Mouse (Mus musculus) liver, embryonic 14.5 days (tissue): Measurements from ENCODE around the gene Rora. TPM values are rescaled to one million over a fixed set of nuclear protein-coding genes. Genes with fewer than 3 reads are reported as not detected.

Source experiments
- ATAC-seq: fragments of 200-750 bp; cut with Nextera tagmentation; 2 replicates; pipeline ENCODE4 v1.8.0; 2017; ENCODE audit warnings: moderate number of reproducible peaks, mild to moderate bottlenecking, moderate library complexity; ENCODE audit not compliant: insufficient read depth
- DNase-seq, 3 experiments: peaks; one replicate each; pipeline ENCODE4 v3.0.0-alpha.2; 2012 to 2013; ENCODE audit warnings: low read depth in 3 of 3, low spot score in 3 of 3
- H3K27ac ChIP-seq: fragments of 300-500 bp; sonication (generic); 2 replicates; pipeline ENCODE4 v1.5.1; 2014; ENCODE audit warnings: moderate library complexity, mild to moderate bottlenecking, control low read depth, inconsistent platforms
- H3K27me3 ChIP-seq: fragments of 300-500 bp; sonication (generic); 2 replicates; pipeline ENCODE4 v1.6.1; 2014; ENCODE audit warnings: mild to moderate bottlenecking, low read length, moderate library complexity; ENCODE audit not compliant: control insufficient read depth, insufficient read depth
- H3K36me3 ChIP-seq: fragments of 300-500 bp; sonication (generic); replicated peaks from 2 replicates; pipeline ENCODE4 v1.6.1; 2014; ENCODE audit warnings: low read depth; ENCODE audit not compliant: control insufficient read depth, insufficient read depth
- H3K4me1 ChIP-seq, 2 experiments: fragments of 200-500 bp in 1 of 2; fragments of 300-500 bp in 1 of 2; sonication (generic) in 1 of 2; replicated peaks; 2 replicates each; pipeline ENCODE4 v1.6.1; 2012 to 2014; ENCODE audit warnings: antibody characterized with exemption in 1 of 2, inconsistent platforms in 1 of 2, low read length in 1 of 2; ENCODE audit not compliant: control insufficient read depth in 2 of 2, insufficient read depth in 2 of 2
- H3K4me2 ChIP-seq: fragments of 300-500 bp; sonication (generic); 2 replicates; pipeline ENCODE4 v1.6.1; 2014; ENCODE audit warnings: low read depth, mild to moderate bottlenecking, control low read depth, moderate library complexity
- H3K4me3 ChIP-seq, 2 experiments: fragments of 200-500 bp in 1 of 2; fragments of 300-500 bp in 1 of 2; sonication (generic) in 1 of 2; 2 replicates each; pipeline ENCODE4 v1.5.1; 2012 to 2014; ENCODE audit warnings: low read depth in 2 of 2, low read length in 2 of 2, mild to moderate bottlenecking in 2 of 2, control low read depth in 1 of 2, inconsistent platforms in 1 of 2, moderate library complexity in 1 of 2; ENCODE audit not compliant: insufficient read depth in 1 of 2
- H3K9ac ChIP-seq: fragments of 300-500 bp; sonication (generic); replicated peaks from 2 replicates; pipeline ENCODE4 v1.6.1; 2014; ENCODE audit warnings: mild to moderate bottlenecking, control low read depth, moderate library complexity
- H3K9me3 ChIP-seq: fragments of 300-500 bp; sonication (generic); 2 replicates; pipeline ENCODE4 v1.6.1; 2016; ENCODE audit warnings: low read length, mixed read lengths; ENCODE audit not compliant: control insufficient read depth
- CTCF ChIP-seq: IDR thresholded peaks from 2 replicates; pipeline ENCODE4 v1.5.1; 2016; ENCODE audit warnings: antibody characterized with exemption, low read depth, control low read depth
- EP300 ChIP-seq: IDR thresholded peaks from 2 replicates; pipeline ENCODE4 v1.6.1; 2016; ENCODE audit warnings: antibody characterized with exemption, low read depth
- WGBS: fragments of 180-500 bp; shearing (Covaris S2); extraction: QIAGEN DNeasy Blood & Tissue Kit; methylation state at CpG from one replicate; pipeline ENCODE4 v1.1.7; 2014; ENCODE audit not compliant: insufficient replicate concordance; 5-methylcytosine and 5-hydroxymethylcytosine counted together
- polyA plus RNA-seq, 2 experiments: library from polyadenylated mRNA; depleted of rRNA in 1 of 2; stranded (reverse) in 1 of 2; unstranded in 1 of 2; fragments of >200 nt; fragmentation: Nextera tagmentation in 1 of 2; extraction: Ambion mirVana in 1 of 2; gene quantifications; 2 replicates each; pipeline versions ENCODE4 v1.2.1 to v1.2.3; 2012 to 2014

The Rora gene
- polyA plus RNA-seq, 2 experiments, result 0.85 to 2.9 TPM

DNA sequence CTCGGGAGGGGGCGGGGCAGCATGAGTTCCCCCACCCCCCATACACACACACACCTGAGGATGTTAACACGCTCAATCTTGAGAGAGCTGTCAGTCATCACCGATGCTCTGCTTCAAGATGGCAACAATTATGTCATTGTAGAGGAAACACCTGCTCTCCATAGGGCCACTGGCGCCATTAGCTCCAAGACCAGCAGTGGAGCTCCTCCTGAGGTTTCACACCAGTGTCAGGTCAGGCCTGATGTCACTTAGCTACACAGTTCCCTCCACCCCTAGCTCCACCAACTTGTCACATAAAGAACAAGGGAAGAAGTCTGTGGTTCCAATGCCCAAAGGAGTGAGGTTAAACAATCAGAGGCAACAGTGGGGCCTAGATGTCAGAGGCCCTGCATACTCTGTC lies 740.6 kb downstream of the Rora start:
- Histone ChIP-seq H3K27ac (no peak overlapping the region), H3K4me2 (no peak overlapping the region), H3K9me3 (no peaks in the 10 kb centered on the region), H3K36me3 (no peaks in the 10 kb centered on the region), H3K27me3 (no peaks in the 10 kb centered on the region), H3K4me3 (no peak overlapping the region), H3K4me1 (peaks cover 0 to 8% of the 10 kb centered on the region in 2 experiments), H3K9ac (no peak overlapping the region)
- DNase-seq, result no peak
- TF ChIP-seq CTCF (no peak), EP300 (no peak)
- 60% methylated on average over 5 of the region's 5 CpGs for WGBS
- ATAC-seq, result no peak

DNA sequence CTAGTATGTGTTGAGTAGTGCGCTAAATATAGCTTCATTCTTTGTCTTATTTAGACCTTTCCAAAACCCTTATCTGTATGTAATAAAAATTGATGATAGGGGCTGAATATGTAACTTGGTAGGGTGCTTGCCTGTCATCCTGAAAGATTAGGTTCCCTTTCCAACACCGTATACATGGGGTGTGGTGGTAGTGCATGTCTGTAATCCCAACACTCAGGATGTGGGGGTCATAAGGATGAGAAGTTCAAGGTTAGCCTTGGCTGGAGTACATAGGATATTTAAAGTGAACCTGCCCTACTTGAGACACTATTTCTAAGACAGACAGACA lies 743.8 kb downstream of the Rora start:
- H3K9ac ChIP-seq, result peak overlapping the region; percentile 86
- H3K4me3 ChIP-seq, result peak overlapping the region; percentile 84
- WGBS, result 43% methylated on average over 2 of the region's 2 CpGs
- H3K36me3 ChIP-seq, result no peaks in the 10 kb centered on the region
- H3K9me3 ChIP-seq, result no peaks in the 10 kb centered on the region
- TF ChIP-seq EP300 (no peak), CTCF (no peak)
- DNase-seq (no peak), ATAC-seq (peak; percentile 38; the same call in 1 of the 2 replicates)
- H3K27ac ChIP-seq, result no peak overlapping the region
- H3K4me2 ChIP-seq, result peak overlapping the region; percentile 96
- peaks cover 0 to 8% of the 10 kb centered on the region in 2 experiments for H3K4me1 ChIP-seq
- no peaks in the 10 kb centered on the region for H3K27me3 ChIP-seq

DNA sequence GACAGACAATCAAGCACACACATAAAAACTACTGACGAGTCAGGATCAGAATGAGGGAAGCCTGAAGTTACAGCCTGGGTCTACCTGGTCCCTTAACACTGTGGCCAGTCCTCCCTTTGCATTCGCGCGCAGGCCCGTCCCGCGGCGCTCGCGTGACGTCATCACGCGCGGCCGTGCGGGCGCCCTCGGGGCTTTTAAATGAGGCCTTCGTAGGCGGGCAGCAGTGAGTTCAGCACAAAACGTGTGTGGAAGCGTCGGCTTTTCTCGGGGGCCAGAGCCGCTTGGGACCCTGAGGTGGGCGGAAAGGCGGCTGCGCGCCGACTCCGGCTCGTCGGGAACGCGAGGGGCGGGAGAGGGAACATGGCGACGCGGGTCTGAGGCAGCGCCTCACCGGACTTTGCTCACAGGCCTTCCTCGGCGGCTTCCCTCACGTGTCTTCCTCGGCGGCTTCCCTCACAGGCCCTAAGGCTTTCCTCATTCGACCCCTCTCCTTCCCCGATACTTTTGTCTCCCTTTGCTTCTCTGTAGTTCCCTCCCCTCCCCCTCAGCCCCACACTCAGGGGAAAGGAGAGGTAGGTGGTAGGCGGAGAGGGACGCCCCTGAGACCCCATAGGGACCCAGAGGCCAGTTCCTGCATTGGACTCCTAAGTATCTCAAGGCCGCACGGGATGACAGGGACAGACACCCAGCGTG lies 744.3 kb downstream of the Rora start, which contains the start of gene Ice2:
Ice2 (plus strand) TSS at position 147 of the 693 bp plus-strand sequence.
- TF ChIP-seq CTCF, result no peak
- under 1% methylated on average over 53 of the region's 53 CpGs for WGBS
- peak within 1 kb of the TSS; percentile 66 for H3K27ac ChIP-seq

GRCm38 (mm10) chr9:69398453-69398850 lies 744.9 kb downstream of the Rora start:
- no peak for DNase-seq

More for the DNA sequence above, 744.3 kb downstream of the Rora start, which contains the start of gene Ice2:
- Histone ChIP-seq H3K4me1 (peaks cover 0 to 8% of the 10 kb centered on the region in 2 experiments), H3K9ac (peak within 1 kb of the TSS; percentile 86), H3K9me3 (no peaks in the 10 kb centered on the region), H3K36me3 (no peaks in the 10 kb centered on the region), H3K4me3 (peak within 1 kb of the TSS; percentile 84), H3K27me3 (no peaks in the 10 kb centered on the region), H3K4me2 (peak within 1 kb of the TSS; percentile 96)
- ATAC-seq (peak; percentile 85), DNase-seq (peak; percentile 60 to 62 (median 60))

DNA sequence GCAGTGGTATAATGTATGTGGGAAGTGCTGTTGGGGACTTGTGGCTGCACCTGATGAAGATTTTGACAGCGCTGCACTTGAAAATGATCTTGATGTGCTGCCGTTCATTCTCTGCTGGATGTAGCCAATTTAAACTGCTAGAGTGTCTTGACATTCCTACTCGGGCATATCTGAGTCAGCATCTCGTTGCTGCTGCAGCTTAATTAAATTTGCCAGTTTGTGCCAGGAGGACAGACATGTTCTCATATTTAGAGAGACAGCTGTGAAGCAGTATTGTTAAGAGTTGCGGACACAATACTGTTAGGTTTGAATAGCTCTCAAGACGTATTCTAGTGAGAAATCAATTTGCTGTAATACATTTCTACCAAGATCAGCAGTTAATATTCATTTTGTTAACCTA lies 751.1 kb downstream of the Rora start:
- Histone ChIP-seq H3K4me1 (no peaks in the 10 kb centered on the region), H3K9me3 (no peaks in the 10 kb centered on the region), H3K9ac (no peak overlapping the region), H3K27me3 (no peaks in the 10 kb centered on the region), H3K27ac (no peak overlapping the region), H3K4me2 (no peak overlapping the region), H3K4me3 (no peak overlapping the region), H3K36me3 (no peaks in the 10 kb centered on the region)
- no peak for DNase-seq
- WGBS, result 70% methylated on average over 6 of the region's 6 CpGs
- no peak for ATAC-seq
- TF ChIP-seq EP300 (no peak), CTCF (no peak)

More at GRCm38 (mm10) chr9:69398453-69398850, 744.9 kb downstream of the Rora start:
- TF ChIP-seq EP300 (no peak), CTCF (no peak)
- Histone ChIP-seq H3K9ac (peak overlapping the region; percentile 86), H3K4me1 (peaks cover 0 to 8% of the 10 kb centered on the region in 2 experiments), H3K36me3 (no peaks in the 10 kb centered on the region), H3K9me3 (no peaks in the 10 kb centered on the region), H3K27ac (peak overlapping the region; percentile 66), H3K27me3 (no peaks in the 10 kb centered on the region), H3K4me3 (peak overlapping the region; percentile 84), H3K4me2 (peak overlapping the region; percentile 96)
- WGBS, result 8% methylated on average over 10 of the region's 10 CpGs
- peak; percentile 30; the same call in 1 of the 2 replicates for ATAC-seq
